Mouse (Mus musculus) layer of hippocampus, adult 8-10 months (tissue): ENCODE data around the gene Srrm4. TPM values are rescaled to one million over a fixed set of nuclear protein-coding genes. Genes with fewer than 3 reads are reported as not detected.
A peak's percentile ranks its signal among the peaks of the same experiment; 100 is the strongest.

ENCODE experiments used
- DNase-seq, 2 experiments: peaks; one replicate each; pipeline ENCODE4 v3.0.0; 2022; ENCODE audit warnings: low spot score in 2 of 2
- total RNA-seq, 4 experiments: library from RNA; stranded (reverse); gene quantifications; 2 replicates each; pipeline ENCODE4 v1.2.4; 2022

Gene Srrm4
- 10 to 100 TPM; 24.5 to 35.9 (median 29.7) TPM for total RNA-seq

DNA sequence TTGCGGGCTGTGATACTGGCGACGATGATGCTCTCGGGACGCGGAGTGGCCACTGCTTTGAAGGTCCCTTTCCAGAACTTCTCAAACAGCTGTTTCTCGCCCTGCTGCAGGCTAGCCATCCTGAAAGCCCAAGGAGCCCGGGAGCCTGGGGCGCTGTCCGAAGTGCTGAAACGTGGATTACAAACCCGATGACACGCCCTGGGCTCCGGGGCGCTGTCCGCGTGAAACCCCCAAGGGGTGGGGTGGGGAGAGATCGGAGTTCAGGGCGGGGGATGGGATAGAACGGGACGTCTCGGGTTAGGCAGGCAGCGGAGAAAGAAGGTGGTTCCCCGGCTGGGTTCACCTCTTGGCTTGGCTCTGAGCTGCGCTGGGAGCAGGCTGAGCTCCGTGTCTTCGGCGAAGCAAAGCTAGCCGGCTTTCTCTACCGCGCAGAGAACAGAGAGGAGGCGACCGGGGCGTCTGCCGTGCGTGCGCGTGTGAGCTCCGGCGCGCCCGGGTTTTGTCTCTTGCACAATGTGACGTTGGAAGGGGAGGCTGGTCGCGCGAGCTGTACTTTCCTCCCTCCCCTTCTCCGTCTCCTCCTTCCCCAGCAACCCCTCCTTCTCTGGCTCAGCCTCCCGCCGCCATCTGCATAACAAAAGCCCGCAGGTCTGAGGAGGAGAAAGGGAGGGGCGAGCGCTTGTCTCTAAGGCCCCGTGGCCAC, at the start of gene Srrm4:
Srrm4 (minus strand) TSS at position 472 of the 703 bp plus-strand sequence.
- peak; percentile 87 to 88 for DNase-seq

DNA sequence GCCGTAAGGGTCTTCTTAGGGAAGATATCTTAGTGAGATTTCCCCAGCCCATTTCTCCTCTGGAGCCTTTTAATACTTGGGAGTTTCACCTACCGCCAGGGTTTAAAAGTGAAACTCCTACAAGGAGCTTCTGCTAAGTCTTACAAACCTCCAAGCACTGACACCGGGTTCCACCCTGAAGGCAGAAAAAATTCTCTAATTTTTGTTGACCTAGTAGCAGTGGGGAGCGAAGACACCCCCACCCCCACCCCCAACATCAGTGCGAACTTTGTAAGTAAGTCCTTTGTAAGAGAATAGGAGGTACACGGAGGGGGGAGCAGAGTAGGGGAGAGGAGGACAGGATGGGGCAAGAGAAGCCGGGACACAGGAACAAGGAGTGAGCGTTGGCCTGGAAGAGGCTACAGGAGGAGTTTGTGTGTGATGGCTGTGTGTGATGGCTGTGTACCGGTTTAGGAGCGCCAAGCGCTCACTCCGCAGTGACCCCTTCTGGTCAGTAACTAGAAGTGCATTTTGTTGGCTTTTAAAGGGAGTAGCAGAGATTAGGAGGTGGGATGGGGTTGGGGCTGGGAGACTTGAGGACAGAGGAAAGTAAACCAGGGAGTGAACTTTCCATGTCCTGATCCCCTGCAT, 1.3 kb upstream of the Srrm4 start:
- DNase-seq = no peak

DNA sequence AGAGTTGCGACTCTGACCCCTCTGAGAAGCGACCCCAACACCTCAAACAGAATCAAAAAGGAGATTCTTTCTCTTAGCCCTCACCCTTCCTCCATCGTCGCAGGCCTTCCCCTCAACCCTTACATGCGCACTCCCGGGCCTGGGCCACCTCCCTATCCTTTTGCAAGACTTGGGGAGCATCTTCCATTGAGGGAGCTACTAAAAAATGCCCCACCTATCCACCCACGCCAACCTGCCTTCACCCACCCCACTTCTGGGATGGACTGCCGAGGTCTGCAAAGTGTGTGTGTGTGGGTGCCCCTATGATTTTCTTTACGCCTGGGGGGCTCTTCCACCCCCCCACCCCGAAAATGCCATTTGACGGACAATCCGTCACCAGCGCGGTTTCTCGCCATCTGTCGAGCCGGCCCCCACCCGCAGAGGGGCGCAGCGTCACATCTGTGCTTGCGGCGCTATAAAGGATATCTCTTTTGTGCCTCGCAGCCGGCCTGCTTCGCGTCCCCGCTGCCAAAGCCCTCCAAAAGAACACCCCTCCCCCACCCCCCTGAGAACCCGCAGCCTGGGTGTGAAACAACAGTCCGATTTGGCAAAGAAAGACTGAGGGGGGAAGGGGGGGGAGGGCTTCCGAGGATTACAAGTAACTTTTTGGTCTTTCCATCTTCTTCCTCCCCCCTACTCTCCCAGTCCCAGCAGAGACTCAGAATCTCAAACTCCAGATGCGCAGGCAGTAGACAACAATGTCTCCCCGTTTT, 608 bp upstream of the Srrm4 start:
- no peak for DNase-seq

DNA sequence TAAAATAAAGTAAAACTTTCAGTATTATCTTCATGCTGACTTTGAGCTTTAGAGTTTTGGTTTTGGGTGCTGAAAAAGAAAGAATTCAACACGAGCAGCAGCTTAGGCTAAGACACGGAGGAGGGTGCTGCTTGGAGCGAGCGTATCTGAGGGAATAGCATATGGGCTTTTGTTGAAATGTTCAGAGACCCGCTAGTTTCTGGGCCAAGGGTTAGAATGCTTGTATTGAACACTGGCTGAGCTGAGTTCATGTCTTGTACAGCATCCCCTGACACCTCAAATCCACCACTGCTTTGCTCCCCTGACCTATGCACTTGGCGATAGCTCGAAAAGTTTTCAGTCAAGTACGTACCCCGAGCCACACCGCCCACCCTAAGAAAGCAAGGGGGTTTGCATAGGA, 919 bp downstream of the Srrm4 start:
- DNase-seq = no peak

DNA sequence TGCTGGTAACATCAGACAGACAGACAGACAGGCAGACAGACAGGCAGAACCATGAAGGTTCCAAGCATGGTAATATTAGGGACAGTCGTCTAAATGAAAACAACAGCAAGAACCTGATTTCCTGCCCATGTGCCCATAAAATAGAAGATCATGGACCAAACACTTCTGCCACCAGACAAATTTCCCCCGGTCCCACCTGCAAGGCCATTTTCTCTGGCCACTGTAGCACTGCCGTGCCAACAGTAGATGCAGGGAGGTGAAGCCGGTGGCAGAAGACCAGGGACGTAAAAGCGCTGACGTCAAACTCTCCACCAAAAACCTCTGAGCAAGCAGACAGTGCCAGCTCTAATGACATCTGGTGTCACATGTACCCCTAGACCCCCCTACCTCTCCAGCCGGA, 2.0 kb downstream of the Srrm4 start:
- DNase-seq = no peak

DNA sequence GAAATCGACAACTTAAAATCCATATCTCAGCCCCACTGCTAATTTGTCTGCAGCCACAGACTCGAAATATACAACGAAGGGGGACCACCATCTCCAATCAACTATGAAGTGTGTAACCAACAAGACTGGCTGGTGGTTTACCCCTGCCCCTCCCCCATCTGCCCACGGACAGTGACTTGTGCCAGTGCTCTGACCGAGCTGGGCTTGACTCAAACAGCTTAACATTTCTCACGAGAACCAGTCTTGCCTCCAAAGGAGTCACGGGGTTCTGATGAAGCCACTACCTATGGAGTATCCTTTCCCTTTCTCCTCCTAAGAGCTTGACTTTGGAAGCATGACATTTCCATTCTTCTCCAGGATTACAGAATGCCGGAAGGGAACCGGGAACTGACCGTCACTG, 2.8 kb downstream of the Srrm4 start:
- no peak for DNase-seq

DNA sequence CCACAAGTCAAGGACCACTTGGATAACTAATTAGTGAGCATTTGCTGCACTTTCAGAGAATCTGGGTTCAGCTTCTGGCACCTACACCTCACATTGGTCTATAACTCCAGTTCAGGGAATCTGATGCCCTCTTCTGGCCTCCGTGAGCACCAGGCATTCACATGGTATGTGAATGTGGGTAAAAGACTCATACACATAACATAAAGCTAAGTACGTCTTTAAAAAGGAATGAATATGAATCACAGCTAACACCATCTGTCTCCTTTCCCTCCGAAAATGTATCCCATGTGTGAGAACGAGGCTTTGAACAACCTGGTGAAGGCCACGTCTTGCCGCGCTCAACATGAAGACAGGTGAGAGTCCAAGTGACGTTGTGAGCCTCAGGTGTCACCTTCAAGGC, 12.1 kb downstream of the Srrm4 start:
- DNase-seq = no peak

DNA sequence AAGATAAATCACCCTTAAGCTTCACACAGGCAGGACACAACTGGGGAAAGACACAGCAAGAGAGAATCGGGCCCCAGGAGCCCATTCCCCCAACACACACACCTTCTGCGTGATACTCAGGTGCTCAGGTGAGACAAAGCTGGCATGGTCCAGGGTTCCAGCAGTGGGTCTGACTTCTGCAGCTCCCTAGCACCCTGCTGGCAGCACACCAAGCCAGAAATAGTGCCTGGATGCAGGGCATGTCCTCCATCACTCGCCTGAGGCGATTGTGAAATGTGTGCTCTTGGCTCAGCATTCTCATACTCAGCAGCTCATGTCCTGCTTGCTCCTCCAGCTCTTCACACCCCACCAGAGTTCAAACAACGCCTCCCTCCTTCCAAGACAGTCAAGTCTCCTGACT, 14.5 kb downstream of the Srrm4 start:
- no peak for DNase-seq

DNA sequence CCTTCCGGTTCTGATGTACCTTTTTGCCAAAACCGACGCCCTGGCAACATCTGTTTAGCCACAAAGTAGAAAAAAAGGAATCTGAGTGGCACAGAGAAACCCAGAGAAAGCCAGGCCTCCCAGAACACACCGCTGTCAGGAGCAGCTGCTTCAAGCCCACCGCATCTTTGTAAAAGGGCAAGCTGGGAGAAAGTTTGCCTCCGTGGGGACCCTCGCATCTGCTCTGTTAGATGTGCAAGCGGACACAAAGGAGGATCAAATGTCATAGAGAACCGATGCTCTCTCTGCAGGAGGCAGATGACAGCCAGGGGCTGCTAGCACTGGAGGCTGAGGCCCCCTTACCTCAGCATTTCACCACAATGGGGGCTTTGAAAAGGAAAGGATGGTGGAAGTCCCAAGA, 18.3 kb downstream of the Srrm4 start:
- no peak for DNase-seq

DNA sequence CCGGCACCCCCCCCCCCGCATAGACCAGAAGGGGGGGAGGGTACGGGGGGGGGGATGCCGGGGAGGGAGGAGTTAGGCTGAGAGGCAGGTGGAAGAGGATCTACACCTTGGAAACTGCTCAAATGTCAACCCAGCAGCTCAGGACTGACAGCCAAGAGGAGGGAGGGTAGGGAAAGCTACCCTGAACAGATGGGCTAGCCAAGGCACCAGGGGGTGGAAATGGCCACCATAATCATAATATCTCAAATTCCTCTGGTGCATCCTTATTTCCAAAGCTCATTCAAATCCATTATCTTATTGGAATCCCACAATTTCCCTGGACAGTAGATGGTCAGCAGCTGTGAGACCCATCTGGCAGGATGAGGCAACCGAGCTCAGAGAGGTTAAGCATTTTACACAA, 19.7 kb downstream of the Srrm4 start:
- DNase-seq = no peak

DNA sequence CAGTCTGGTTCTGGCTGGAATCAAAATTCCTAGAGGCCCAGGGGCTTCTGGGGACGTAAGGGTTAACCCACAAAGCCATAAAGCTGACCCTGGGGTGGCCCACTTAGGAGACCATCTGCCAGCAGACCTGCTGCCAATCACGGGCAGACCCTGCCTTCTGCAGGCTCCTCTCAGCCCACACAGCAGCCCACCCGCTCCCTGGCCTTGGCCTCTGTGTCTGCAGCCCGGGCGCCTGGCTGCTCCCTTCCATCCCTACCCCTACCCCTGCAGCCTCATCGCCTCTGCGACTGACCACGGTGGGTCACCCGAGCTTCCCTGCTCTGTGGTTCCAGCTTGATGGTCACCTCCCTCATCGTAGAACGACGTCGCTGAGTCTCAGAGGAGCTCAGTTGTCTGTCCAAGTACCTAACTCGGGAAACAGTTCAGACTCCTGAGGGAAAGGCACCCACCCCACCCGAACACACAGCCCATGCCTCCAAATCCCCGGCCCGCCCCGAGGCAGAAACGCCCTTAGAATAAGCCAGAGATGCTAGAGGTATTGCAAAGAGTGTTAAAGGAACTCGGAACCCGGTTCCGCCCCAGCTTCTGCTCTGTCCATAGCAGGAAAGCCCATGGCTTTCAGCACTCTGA, 20.3 kb downstream of the Srrm4 start:
- no peak for DNase-seq

DNA sequence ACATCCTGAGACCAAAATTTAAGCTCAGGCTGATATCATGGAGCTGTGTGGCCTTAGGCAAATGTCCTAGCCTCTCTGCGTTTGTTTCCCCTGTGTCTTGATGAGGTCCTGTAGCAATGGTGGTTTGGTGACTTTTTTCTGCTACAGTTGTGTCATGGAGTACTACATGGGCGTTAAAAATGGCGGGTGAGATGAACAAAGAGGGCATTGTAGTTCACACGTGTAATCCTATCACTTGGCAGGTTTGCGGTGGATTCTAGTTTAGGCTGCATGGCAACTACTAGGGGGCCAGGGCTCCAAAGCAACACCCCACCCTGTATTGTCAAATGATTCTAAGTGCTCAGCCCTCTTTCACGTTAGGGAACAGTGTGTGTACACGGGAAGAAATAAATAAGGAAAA, 21.1 kb downstream of the Srrm4 start:
- no peak for DNase-seq

DNA sequence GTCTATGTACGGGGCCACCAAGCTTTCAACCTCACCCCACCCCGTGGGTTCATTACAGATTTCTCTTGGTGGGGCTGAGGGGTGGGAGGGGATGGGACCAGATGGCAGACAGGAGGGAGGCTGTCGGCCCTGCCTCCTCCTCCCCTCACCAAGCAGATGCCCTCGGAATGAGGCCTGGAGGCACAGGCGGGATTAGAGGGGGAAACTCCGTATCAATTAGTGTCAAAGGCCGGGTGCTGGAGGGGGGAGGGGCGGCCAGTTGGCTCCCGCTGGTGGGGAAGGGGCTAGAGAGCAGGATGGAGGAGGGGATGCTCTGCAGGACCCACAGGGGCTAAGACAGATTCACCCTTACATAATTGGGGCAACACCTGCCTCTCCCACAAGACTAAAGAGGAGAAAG, 22.0 kb downstream of the Srrm4 start:
- no peak for DNase-seq

DNA sequence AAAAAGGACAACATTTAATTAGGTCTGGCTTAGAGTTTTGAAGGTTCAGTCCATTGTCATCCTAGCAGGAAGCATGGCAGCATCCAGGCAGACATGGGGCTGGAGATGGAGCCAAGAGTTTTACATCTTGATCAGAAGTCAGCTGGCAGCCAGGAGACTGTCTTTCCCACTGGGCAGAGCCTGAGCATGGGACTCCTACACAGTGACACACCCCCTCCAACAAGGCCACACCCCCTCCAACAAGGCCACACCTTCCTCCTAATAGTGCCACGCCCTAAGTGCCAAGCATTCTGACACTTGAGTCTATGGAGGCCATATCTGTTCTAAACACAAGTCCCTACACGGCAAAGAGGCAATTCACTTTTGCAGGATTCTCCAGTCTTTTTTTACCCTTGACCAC, 23.6 kb downstream of the Srrm4 start:
- no peak for DNase-seq

DNA sequence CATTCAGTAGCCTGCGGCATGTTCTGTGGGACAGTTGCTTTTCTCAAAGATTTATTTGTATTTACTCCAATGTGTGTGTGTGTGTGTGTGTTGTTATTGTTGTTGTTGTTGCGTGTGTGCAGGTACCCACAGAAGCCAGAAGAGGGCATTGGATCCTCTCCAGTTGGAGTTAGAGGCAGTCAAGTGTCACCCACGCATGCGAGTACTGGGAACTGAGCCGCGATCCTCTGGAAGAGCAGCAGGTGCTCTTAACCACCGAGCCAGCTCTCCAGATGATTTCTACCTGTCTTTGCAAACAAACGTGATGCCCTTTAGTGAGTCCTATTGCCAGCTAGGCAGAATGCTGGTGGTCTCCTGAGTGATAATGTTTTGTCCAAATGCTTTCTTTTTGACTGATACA, 24.3 kb downstream of the Srrm4 start:
- no peak for DNase-seq

DNA sequence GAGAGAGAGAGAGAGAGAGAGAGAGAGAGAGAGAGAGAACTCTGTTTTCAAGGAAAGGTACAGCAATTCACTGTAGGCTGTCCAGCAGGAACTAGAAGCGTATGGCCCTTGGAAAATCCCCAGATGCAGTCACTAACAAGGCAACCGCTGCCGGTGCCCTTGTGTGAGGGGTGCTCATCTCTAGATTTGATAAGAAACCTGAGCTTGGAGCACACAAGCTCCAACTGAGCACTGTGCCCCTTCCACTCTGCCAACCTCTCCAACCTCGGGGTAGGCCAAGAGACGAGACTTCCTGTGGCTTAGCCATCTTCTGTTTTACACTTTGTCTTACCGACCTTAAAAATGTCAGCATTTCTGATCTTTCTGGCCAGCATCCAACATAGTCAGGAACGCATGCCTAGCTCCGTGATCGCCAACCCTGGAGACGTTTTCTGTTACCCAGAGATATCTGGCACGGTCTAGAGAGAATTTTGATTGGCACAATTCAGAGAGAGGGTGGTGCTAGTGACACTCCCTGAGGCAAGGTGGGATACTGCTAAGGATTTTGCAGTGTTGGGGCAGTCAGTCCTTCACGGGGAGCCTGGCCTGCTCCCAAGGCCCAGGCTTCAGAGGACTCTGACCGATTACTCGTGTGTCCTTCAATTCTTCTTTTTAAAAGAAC, 25.1 kb downstream of the Srrm4 start:
- no peak for DNase-seq

DNA sequence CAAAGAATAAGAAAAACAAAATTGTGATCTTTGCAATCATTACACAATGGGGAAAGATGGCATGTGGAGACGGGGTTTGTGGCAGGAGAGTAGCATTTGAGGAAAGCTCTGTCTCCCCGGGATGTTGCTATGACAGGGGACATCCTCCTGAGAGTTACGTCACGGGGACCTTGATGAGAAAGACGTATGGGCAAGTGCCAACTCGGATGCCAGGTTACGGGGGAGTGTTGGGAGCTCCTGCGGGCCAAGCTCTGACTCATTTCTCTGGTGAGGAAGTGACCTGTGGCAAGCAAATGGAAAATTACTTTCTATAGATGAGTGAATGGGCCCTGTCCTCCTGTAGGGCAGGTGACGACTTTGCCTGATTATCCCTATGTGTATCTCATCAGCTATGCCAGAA, 26.0 kb downstream of the Srrm4 start:
- no peak for DNase-seq

DNA sequence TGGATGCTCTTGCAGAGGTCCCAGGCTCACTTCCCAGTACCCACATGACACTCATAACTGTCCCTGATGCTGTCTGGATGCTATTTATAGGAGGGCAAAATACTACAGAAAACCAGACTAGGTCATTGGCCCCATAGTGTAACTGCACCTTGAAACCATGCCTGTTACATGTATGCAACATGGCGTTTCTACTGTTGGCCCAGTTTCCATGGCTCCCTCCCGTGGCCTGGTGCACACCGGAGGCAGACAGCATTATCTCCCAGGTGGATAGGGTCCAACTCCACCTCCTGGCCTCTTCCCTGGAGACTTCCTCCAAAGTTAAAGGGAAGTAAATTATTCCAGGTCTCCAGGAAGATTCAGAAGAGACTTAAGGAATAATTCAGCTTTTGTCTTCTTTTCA, 27.2 kb downstream of the Srrm4 start:
- no peak for DNase-seq

DNA sequence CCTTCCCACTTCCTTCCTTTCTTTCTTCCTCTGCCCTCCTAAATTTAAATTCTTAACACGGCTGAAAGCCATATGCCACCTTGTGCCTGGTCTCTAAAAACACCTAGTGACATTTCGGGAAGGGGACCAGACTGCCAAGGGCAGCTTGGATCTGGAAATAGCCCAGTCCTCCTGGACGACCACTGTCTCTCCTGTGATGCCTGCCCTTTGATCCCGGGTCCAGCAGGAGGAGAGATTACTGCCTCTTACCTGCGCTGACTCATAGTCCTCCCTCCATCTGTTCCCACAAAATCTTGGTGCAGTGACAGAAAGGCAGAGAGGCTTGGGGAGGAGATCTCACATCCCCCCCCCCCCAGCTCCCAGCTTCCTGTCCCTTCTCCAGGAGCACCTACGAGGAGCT, 27.9 kb downstream of the Srrm4 start:
- no peak for DNase-seq

DNA sequence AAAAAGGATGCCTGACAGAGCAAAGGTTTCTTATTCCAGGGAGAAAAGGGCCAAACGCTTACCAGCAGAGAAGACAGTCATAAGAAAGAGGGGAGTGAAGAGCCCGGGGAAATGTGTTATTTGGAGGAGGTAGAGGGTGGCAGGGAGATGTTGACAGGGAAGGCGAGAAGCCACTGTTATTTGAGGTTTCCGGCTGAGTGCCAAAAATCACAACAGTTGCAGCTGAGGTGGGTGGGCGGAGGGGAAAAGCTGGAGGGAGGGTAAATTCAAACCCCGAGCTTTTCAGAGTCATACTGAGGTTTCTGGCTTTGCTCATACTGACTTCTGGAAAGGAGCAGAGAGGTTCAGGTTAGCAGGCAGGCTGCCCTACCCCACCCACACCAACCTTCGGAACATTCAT, 32.5 kb downstream of the Srrm4 start:
- DNase-seq = peak in 1 of 2 experiments; percentile 33

DNA sequence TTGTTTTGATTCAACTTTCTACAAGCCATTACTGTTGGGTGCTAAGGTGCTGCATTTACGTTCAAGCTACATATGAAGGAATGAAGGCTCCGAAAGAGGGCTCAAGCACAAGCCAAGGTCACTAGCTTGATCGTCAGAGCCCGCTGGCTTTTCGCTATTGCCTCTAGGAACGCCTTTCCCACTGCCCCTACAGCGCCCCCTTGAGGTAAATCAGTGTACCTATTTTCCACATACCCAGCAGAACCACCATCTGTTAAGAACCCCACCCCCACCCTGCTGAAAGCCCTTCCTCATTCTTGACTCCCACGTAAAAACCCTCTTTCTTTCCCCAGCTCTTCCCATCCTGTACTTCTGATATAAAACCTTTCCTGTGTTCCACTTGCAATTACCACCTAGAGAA, 35.0 kb downstream of the Srrm4 start:
- no peak for DNase-seq

DNA sequence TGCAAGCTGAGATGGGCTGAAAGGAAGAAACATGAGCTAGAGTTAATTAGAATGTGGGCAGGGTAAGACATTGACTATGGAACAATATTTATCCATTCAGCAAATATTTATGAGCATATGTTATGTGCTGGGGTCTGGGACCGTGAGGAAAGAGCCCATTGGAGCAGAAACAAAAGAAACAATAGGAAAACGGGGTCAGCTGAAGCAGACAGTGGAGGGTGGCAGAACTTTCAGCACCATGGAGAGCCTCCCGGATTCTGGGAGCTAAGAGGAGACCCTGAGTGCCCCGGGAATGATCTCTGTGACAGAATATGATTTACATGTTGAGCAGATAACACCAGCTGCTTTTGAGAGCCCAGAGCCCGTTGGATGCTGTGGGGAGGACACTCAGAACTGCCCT, 37.7 kb downstream of the Srrm4 start:
- no peak for DNase-seq
